Mouse (Mus musculus) cortical plate, adult 2 months (tissue): ENCODE results near the gene Dusp22.

Experiments
- CTCF ChIP-seq: fragments of 200-500 bp; IDR thresholded peaks from 2 replicates; pipeline ENCODE4 v1.5.1; 2011; ENCODE audit warnings: mild to moderate bottlenecking, control low read depth, low read length; ENCODE audit not compliant: insufficient read depth; ENCODE audit errors: extremely low read depth
- POLR2A ChIP-seq: fragments of 200-500 bp; IDR thresholded peaks from 2 replicates; pipeline ENCODE4 v1.6.1; 2011; ENCODE audit warnings: mild to moderate bottlenecking, low read length, control low read depth; ENCODE audit not compliant: insufficient read depth; ENCODE audit errors: extremely low read depth

DNA sequence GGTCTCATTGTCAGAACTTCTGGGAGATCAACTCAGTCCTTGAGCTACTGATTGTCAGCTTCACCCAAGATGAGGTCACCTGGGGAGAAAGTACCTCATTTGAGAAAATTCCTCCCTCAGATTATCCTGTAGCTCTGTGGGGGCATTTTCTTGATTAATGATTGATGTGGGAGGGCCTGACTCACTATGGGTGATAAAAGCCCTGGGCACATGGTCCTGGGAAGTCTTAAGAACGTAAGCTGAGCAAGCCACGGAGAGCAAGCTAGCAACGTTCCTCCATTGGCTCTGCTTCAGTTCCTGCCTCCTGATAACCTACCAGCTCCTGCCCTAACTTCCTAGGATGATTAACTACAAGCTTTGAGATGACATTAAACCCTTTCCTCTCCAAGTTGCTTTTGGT is 53.8 kb downstream of the Dusp22 start:
- TF ChIP-seq CTCF, result no peak
- TF ChIP-seq POLR2A, result no peak
